8 mouse cellular contexts compared by ENCODE assay signal in genomic region chr16:5255779-5256496, GRCm38 (mm10). TPM values are rescaled to one million over a fixed set of nuclear protein-coding genes. Genes with fewer than 3 reads are reported as not detected.
A peak's percentile ranks its signal among the peaks of the same experiment; 100 is the strongest.
DNase-seq lines count a peak whose midpoint lies in the region; ATAC-seq and TF ChIP-seq lines count a peak whose summit lies in the region.

Gene Eef2kmt, minus strand, starts transcription at chr16:5255983.

- H3K4me2 ChIP-seq in forebrain, embryonic 15.5 days (replicated peaks), result peak within 1 kb of the TSS; percentile 59

- DNase-seq in ES-E14 (ENCODE audit: low read depth, low spot score), result peak; percentile 98
- peak; percentile 94 for DNase-seq in cerebellum, adult 11-12 months
- DNase-seq in heart, postnatal 25 days (ENCODE audit: low spot score), result peak; percentile 99
- peak; percentile 97 to 98 for DNase-seq in layer of hippocampus, adult 18-20 months (ENCODE audit: low spot score in 2 of 2)
- peak; percentile 98 for DNase-seq in lung, adult 2 months
- DNase-seq in thymus, adult 18-20 months, result peak; percentile 98 to 99

- 0 out of 2 replicates have a peak, but pooled peaks have one; percentile 15 for TF ChIP-seq CTCF in lung, adult 2 months (IDR thresholded peaks at IDR 0.05; ENCODE audit: insufficient read depth, low read length)

- no peaks in the 10 kb centered on the region for H3K27me3 ChIP-seq in forebrain, embryonic 15.5 days

- peak; percentile 42; the same call in 1 of the 2 replicates for TF ChIP-seq POLR2A in lung, adult 2 months (IDR thresholded peaks at IDR 0.05; ENCODE audit: borderline replicate concordance, extremely low read depth, low read depth, low read length)

- peak within 1 kb of the TSS; percentile 92 for H3K9ac ChIP-seq in ES-E14 (ENCODE audit: insufficient read depth, low read depth, low read length, poor library complexity, severe bottlenecking)
- H3K9ac ChIP-seq in forebrain, embryonic 15.5 days (replicated peaks), result peak within 1 kb of the TSS; percentile 45

- peaks cover 5 to 9% of the 10 kb centered on the region in 2 experiments; a peak in 3 of 4 replicates for H3K4me1 ChIP-seq in ES-E14 (ENCODE audit: control insufficient read depth in 2 of 2, insufficient read depth in 2 of 2, low read length in 2 of 2, poor library complexity in 1 of 2)
- H3K4me1 ChIP-seq in forebrain, embryonic 15.5 days, result peaks cover 19% of the 10 kb centered on the region
- no peaks in the 10 kb centered on the region for H3K4me1 ChIP-seq in lung, adult 2 months (ENCODE audit: control insufficient read depth, insufficient read depth, low read length)

- in situ Hi-C loops in ES-E14 (cut with MboI; ENCODE audit: low sequenced_read_pairs in 2 of 2, unreplicated experiment in 2 of 2), result no loop called here

- WGBS in forebrain, embryonic 15.5 days, result 1% methylated on average over 57 of the region's 57 CpGs
- WGBS in lung, adult 2 months, result 2% methylated on average over 57 of the region's 57 CpGs

- intact Hi-C loops in heart, postnatal 25 days (cut with DNase I), result loop anchor here (2.0 kb wide), 1 partner anchor 53 kb away; no protein-coding TSS in a partner anchor

- peak within 1 kb of the TSS; percentile 51 for H3K27ac ChIP-seq in ES-E14 (ENCODE audit: insufficient read depth, low read depth, low read length, poor library complexity, severe bottlenecking)
- H3K27ac ChIP-seq in forebrain, embryonic 15.5 days (replicated peaks), result peak within 1 kb of the TSS; percentile 41

- no peaks in the 10 kb centered on the region for H3K9me3 ChIP-seq in ES-E14 (ENCODE audit: control insufficient read depth, insufficient read depth, low read depth, low read length)
- no peaks in the 10 kb centered on the region for H3K9me3 ChIP-seq in forebrain, embryonic 15.5 days

- H3K4me3 ChIP-seq in ES-E14 (ENCODE audit: insufficient read depth in 1 of 2, low read depth in 1 of 2, low read length in 2 of 2, poor library complexity in 1 of 2, severe bottlenecking in 1 of 2), result peak within 1 kb of the TSS; percentile 71 to 82
- peak within 1 kb of the TSS; percentile 49 for H3K4me3 ChIP-seq in forebrain, embryonic 15.5 days
- H3K4me3 ChIP-seq in lung, adult 2 months (replicated peaks; ENCODE audit: extremely low read depth, low read depth, low read length), result peak within 1 kb of the TSS; percentile 59

- peaks cover 10% of the 10 kb centered on the region; the same call in 1 of the 2 replicates for H3K36me3 ChIP-seq in ES-E14 (ENCODE audit: control insufficient read depth, insufficient read depth, low read length, poor library complexity, severe bottlenecking)
- no peaks in the 10 kb centered on the region for H3K36me3 ChIP-seq in forebrain, embryonic 15.5 days

- peak; percentile 97 for ATAC-seq in forebrain, embryonic 15.5 days (replicated peaks)
- ATAC-seq in neutrophil, adult 5-6 weeks (ENCODE audit: extremely low read depth, insufficient number of reproducible peaks, low FRiP score, poor library complexity, severe bottlenecking), result peak; percentile 95

TF ChIP-seq in ES-E14, 5 proteins besides CTCF, POLR2A, EP300 and RAD21:
- TF ChIP-seq HCFC1 (IDR thresholded peaks at IDR 0.05; ENCODE audit: borderline replicate concordance, insufficient read depth, low read length), result no peak
- TF ChIP-seq ZC3H11A (IDR thresholded peaks at IDR 0.05; ENCODE audit: borderline replicate concordance, low read depth, low read length), result no peak

RNA-seq across cellular contexts. Expression of gene Eef2kmt, which starts in this region (rescaled TPM):
- 23.0 and 34.5 TPM in 2 replicates for total RNA-seq in ES-E14 (2012; rRNA removed)
- 8.2 and 9.7 TPM in 2 replicates for polyA plus RNA-seq in forebrain, embryonic 15.5 days (2015; fragmentation: Nextera tagmentation; extraction: Ambion mirVana)
- total RNA-seq in heart, postnatal 25 days (2021), result 1 to 10 TPM; 8.7 to 9.7 TPM
- 1 to 10 TPM; 5.1 to 5.9 TPM for total RNA-seq in layer of hippocampus, adult 18-20 months (2021)
- polyA plus RNA-seq in lung, adult 2 months (2012; rRNA removed), result 46.1 and 60.1 TPM in 2 replicates
- 11.3 and 11.9 TPM in 2 replicates for total RNA-seq in neutrophil, adult 5-6 weeks (2017)

Comparison
In these comparisons a context has a peak if more than half of its experiments do, and no peak if none do; other contexts are left out.
1. Peak in every context shown above with its lines: DNase-seq, ATAC-seq, H3K4me3 ChIP-seq and H3K27ac ChIP-seq.